Mouse (Mus musculus) CD8-positive naive resting alpha-beta T cell, adult 2 months (primary cell): ENCODE data around the gene Rrad.

Source experiments
- DNase-seq, 2 experiments: peaks; one replicate each; pipeline ENCODE4 v3.0.0; 2022; ENCODE audit warnings: low read depth in 2 of 2, low spot score in 2 of 2

Gene Rrad

GRCm38 (mm10) chr8:104613119-104613518 is 18.0 kb downstream of the Rrad start:
- DNase-seq: no peak

- DNase-seq: no peak
Measured at GRCm38 (mm10) chr8:104611613-104612012, 19.5 kb downstream of the Rrad start.

DNA sequence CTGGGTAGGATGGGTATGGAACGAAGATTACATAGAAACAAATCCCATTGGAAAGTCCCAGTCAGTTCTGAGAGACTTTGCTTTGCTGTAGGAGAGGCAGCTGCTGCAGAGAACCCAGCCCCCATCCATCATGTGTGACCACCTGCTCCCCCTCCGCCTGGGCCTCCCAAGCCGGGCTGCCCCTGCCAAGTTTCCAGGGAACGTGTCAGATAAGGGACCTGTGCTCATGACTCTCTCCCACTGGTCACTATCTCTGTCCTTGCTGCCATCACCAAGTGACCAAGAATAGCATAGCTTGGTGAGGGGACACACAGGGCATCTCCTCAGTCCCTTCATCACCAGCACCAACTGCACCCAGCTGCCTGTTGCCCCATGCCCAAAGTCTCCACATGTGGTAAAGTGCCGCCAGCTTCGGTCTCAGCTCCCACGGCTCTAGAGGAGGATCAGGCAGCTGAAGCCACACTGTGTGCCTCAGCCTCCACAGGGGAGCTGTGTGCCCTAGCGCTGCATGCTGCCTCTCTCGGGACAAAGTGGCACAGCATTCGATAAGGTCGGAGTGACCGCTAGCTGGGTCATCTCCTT is 20.9 kb downstream of the Rrad start:
- DNase-seq: no peak

- no peak for DNase-seq
Measured at GRCm38 (mm10) chr8:104609222-104609621, 21.9 kb downstream of the Rrad start.

DNA sequence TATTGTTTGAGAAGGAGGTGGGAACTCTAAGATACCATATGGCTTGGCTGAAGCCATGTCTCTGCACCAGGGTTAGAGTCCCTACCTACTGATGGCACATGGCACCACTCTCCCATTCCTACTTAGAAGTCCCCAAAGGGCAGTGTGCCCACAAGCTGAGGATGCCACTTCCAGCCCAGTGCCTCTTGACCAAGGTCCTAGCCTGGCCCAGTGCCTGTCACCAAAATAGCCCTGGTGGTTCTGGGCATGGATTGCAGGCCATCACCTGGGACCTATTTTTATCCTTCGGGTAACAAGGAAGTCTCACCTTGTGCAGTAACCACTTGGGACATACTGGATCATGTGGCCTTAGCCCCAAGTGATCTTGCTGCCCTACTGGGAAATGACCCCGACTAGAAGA is 23.2 kb downstream of the Rrad start:
- DNase-seq: no peak

- no peak for DNase-seq
Measured at GRCm38 (mm10) chr8:104606329-104606728, 24.8 kb downstream of the Rrad start.

DNA sequence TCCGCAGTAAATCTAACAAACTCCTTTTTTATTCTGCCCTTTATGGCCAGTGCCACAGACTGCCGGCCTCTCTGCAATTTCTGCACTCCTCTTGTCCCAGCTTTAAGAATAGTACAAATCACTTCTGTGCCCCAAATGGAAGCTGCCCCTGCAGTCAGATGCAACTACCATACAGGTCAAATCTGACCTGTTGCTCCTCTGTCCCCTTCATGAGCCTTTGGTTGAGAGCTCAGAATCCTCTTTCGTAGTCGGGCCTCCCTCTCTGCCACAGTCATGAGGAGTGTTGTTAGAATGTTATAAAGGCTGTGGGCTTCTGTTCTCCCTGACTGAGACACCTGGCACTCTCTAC is 27.9 kb downstream of the Rrad start:
- DNase-seq: no peak

GRCm38 (mm10) chr8:104602468-104603244 is 28.5 kb downstream of the Rrad start:
- peak; percentile 63 to 64 for DNase-seq

DNA sequence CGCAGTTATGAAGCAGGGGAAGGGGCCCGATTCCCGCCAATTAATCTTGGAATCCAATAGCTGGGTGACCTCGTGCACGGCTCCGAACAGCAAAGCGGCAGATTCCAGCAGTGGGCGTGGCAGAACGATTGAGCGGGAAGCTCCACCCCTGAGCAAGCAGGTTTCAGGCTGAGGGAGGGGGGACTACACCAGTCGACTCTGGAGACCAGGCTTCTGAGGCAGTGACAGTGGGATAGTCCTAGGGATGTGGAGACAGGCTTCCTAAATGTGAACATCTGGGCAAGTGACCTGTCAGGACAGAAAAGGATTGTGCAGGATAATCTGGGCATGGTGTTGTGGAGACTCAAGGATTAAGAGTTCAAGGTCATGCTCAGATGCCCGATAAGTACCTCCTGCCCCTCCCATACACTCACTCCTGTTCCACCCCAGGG is 29.2 kb downstream of the Rrad start:
- DNase-seq: no peak

- no peak for DNase-seq
Measured at GRCm38 (mm10) chr8:104601386-104601785, 29.7 kb downstream of the Rrad start.

DNA sequence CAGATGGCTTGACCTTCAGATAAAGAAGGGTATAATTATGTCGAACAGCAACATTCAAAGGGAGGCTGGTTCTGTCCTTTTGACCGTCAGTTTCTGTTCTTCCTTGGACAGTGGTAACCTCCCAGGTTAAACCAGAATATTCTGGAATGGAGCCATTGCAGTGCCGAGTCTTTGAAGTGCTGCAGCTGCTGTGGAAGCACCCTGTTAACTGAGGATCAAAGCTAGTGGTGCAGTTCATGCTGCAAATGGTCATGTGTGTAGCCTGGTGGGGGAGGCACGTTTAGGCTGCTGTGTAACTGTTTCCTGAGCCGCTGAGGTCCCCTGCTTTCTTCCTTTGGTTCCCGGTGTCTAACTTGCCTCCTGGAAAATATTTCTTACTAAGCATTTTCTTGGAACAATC is 32.6 kb downstream of the Rrad start:
- no peak for DNase-seq

DNA sequence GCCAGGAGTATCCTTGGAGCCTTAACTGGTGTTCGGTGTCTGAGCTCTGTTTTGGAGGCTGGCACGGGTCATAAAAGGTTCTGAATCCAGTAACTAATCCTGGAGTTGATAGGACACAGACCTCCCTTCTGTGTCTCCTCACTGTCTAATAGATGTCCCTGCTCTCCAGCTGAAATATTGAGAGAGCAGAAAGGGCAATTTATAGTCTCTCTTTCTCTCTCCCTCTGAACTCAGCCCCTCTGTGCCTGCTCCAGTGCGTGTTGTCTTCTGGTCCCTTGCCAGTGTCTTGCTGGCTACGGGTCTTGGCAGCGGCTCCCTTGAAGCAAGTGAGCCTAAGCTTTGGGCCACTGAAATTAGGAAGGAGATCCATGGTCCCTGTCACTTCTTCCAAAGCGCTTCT is 33.5 kb downstream of the Rrad start:
- DNase-seq: no peak

- no peak for DNase-seq
Measured at GRCm38 (mm10) chr8:104595773-104596536, 35.2 kb downstream of the Rrad start.

- DNase-seq: no peak
Measured at GRCm38 (mm10) chr8:104594611-104595362, 36.3 kb downstream of the Rrad start.

DNA sequence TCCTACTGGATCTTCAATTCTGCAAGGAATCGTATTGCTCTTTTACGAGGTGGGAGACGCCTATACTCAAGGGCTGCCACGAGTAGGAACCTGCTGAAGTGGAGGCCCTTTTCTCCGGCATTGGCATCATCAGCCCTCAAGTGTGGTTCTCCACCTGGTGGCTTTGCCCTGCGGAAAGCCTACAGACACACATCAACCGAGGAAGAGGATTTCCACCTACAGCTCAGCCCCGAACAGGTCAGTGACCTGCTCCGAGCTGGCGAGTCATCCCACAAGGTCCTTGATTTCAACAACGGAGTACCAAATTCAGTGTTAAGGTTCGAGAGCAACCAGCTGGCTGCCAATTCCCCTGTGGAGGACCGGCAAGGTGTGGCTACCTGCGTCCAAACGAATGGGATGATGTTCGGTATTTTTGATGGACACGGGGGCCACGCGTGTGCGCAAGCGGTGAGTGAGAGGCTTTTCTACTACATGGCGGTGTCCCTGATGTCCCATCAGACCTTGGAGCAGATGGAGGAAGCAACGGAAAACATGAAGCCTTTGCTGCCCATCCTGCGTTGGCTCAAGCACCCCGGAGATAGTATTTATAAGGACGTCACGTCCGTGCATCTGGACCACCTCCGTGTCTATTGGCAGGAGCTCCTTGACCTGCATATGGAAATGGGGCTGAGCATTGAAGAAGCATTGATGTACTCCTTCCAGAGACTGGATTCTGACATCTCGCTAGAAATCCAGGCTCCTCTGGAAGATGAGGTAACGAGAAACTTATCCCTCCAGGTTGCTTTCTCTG is 37.4 kb downstream of the Rrad start:
- DNase-seq: no peak

DNA sequence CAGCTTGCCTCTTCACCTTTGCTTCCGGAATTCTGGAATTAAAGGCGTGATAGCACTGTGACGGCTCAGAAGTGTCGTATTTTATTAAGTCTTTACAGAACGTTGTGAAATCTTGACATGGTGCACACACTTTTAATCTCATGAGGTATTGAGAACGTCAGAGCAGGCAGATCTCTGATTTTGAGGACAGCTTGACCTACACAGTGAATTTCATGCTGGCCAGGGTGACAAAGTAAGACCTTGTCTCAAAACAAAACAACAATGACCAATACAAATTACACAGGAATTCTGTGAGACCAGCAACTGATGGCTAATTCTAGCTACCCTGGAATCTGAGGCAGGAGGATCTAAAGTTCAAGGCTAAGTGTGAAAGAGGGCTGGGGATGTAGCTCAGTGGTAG is 38.6 kb downstream of the Rrad start:
- no peak for DNase-seq

- no peak for DNase-seq
Measured at GRCm38 (mm10) chr8:104591856-104592255, 39.3 kb downstream of the Rrad start.

- DNase-seq: peak; percentile 80 to 82
Measured at GRCm38 (mm10) chr8:104591133-104591834, 39.8 kb downstream of the Rrad start, which contains the start of gene Pdp2. Gene Pdp2, plus strand, starts transcription at chr8:104591451.

- DNase-seq: no peak
Measured at GRCm38 (mm10) chr8:104590284-104590683, 40.8 kb downstream of the Rrad start.

GRCm38 (mm10) chr8:104584522-104584921 is 46.6 kb downstream of the Rrad start:
- no peak for DNase-seq
